Mouse (Mus musculus) testis, adult 2 months (tissue): Measurements from ENCODE around the gene Tha1.

Experiments
- CTCF ChIP-seq: fragments of 200-500 bp; IDR thresholded peaks from 2 replicates; pipeline ENCODE4 v1.5.1; 2012; ENCODE audit warnings: low read depth, mild to moderate bottlenecking, inconsistent platforms, low read length, moderate library complexity; ENCODE audit not compliant: control insufficient read depth, insufficient read depth, insufficient replicate concordance
- POLR2A ChIP-seq: fragments of 200-500 bp; IDR thresholded peaks from 2 replicates; pipeline ENCODE4 v1.6.1; 2012; ENCODE audit warnings: low read depth, mild to moderate bottlenecking, inconsistent platforms, low read length, moderate library complexity; ENCODE audit not compliant: control insufficient read depth

GRCm38 (mm10) chr11:117872861-117873608 lies at the start of gene Tha1:
- TF ChIP-seq CTCF: no peak
- TF ChIP-seq POLR2A: peak; percentile 54; the same call in 1 of the 2 replicates
